Mouse (Mus musculus) liver, embryonic 16.5 days (tissue): Measurements from ENCODE around the gene Cckar. TPM values are rescaled to one million over a fixed set of nuclear protein-coding genes. Genes with fewer than 3 reads are reported as not detected.

Source experiments
- ATAC-seq: fragments of 200-750 bp; cut with Nextera tagmentation; 2 replicates; pipeline ENCODE4 v1.8.0; 2017; ENCODE audit warnings: low read depth, mild to moderate bottlenecking, moderate number of reproducible peaks, moderate library complexity
- H3K27ac ChIP-seq: fragments of 300-500 bp; sonication (generic); 2 replicates; pipeline ENCODE4 v1.5.1; 2014; ENCODE audit warnings: mild to moderate bottlenecking, low read length
- H3K27me3 ChIP-seq: fragments of 300-500 bp; sonication (generic); 2 replicates; pipeline ENCODE4 v1.6.1; 2014; ENCODE audit warnings: low read depth, low read length, mixed read lengths; ENCODE audit not compliant: control insufficient read depth, insufficient read depth
- H3K36me3 ChIP-seq: fragments of 300-500 bp; sonication (generic); 2 replicates; pipeline ENCODE4 v1.6.1; 2014; ENCODE audit warnings: mild to moderate bottlenecking; ENCODE audit not compliant: control insufficient read depth, insufficient read depth
- H3K4me1 ChIP-seq: fragments of 300-500 bp; sonication (generic); 2 replicates; pipeline ENCODE4 v1.6.1; 2014; ENCODE audit warnings: low read depth, low read length, mixed read lengths; ENCODE audit not compliant: control insufficient read depth
- H3K4me2 ChIP-seq: fragments of 300-500 bp; sonication (generic); 2 replicates; pipeline ENCODE4 v1.6.1; 2014; ENCODE audit warnings: low read depth, low read length, mixed read lengths
- H3K4me3 ChIP-seq: fragments of 300-500 bp; sonication (generic); 2 replicates; pipeline ENCODE4 v1.5.1; 2014; ENCODE audit warnings: low read depth, mild to moderate bottlenecking, low read length
- H3K9ac ChIP-seq: fragments of 300-500 bp; sonication (generic); 2 replicates; pipeline ENCODE4 v1.6.1; 2014; ENCODE audit warnings: low read depth, low read length
- H3K9me3 ChIP-seq: fragments of 300-500 bp; sonication (generic); replicated peaks from 2 replicates; pipeline ENCODE4 v1.6.1; 2016; ENCODE audit warnings: low read length; ENCODE audit not compliant: control insufficient read depth
- WGBS: fragments of 180-500 bp; shearing (Covaris S2); extraction: QIAGEN DNeasy Blood & Tissue Kit; methylation state at CpG from one replicate; pipeline ENCODE4 v1.1.7; 2014; ENCODE audit not compliant: insufficient replicate concordance; 5-methylcytosine and 5-hydroxymethylcytosine counted together
- polyA plus RNA-seq: library from polyadenylated mRNA; unstranded; fragments of >200 nt; fragmentation: Nextera tagmentation; extraction: Ambion mirVana; gene quantifications from 2 replicates; pipeline ENCODE4 v1.2.1, GENCODE M21; 2015

The Cckar gene
- polyA plus RNA-seq, 1 experiment from 2014 or later, result 1.2 TPM

DNA sequence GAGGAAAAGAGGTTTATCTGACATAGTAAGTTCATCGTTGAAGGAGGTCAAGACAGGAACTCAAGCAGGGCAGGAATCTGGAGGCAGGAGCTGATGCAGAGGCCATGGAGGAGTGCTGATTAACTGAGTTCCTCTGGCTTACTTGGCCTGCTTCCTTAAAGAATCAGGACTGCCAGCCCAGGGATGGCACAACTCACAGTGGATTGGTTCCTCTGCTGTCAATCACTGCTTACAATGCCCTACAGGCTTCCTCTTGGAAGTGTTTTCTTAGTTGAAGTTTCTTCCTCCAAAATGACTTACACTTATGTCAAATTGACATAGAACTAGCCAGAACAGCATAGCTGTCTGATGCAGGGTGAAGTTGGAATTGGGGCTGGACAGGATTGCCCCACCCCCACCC lies 45.1 kb downstream of the Cckar start:
- Histone ChIP-seq H3K9ac (no peak overlapping the region), H3K27ac (no peak overlapping the region), H3K36me3 (no peaks in the 10 kb centered on the region), H3K9me3 (no peaks in the 10 kb centered on the region), H3K27me3 (no peaks in the 10 kb centered on the region), H3K4me1 (no peaks in the 10 kb centered on the region), H3K4me3 (no peak overlapping the region), H3K4me2 (no peak overlapping the region)
- no peak for ATAC-seq
- 22% methylated on average over 1 of the region's 1 CpGs for WGBS

DNA sequence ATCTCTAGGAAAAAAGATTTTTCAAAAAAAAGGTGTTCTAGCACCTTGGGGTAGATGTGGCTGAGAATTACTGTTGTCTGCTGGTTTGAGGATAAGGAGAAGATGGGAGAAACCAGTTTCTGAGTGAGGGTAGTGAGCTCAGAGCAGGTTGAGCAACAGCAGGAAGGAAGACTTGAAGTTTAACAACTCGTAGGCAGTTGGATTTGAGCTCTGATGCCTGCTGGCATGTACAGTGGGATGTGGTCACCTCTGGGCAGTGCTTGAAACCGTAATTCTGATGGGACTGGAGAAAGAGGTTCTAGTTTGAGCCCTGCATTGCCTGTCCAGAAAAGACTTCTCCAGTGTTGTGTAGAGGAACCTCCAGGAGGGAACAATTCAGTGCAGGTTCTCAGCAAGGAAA lies 46.0 kb downstream of the Cckar start:
- no peaks in the 10 kb centered on the region for H3K36me3 ChIP-seq
- H3K4me3 ChIP-seq, result no peak overlapping the region
- no peaks in the 10 kb centered on the region for H3K9me3 ChIP-seq
- H3K27ac ChIP-seq, result no peak overlapping the region
- 44% methylated on average over 2 of the region's 2 CpGs for WGBS
- no peak overlapping the region for H3K4me2 ChIP-seq
- H3K9ac ChIP-seq, result no peak overlapping the region
- ATAC-seq, result no peak
- no peaks in the 10 kb centered on the region for H3K4me1 ChIP-seq
- no peaks in the 10 kb centered on the region for H3K27me3 ChIP-seq

DNA sequence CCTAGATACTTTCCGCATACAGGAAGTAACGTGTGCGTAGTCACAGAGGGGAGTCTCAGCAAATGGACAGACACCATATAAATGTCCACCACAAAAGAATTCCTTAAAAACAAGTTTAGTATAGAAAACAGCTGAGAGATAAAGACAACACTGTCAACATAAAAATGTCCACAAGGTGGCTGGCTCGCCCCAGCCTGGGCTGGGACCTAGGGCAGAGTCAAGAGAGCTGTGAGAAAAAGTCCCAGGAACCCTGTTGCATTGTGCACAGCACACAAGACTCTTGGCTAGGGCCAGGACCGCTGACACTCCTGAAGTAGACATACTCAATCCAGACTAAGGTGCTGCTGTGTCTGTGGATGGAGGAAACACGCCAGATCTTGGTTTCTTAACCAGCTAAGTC lies 49.6 kb downstream of the Cckar start:
- WGBS, result 73% methylated on average over 6 of the region's 6 CpGs
- ATAC-seq, result no peak
- H3K27me3 ChIP-seq, result no peaks in the 10 kb centered on the region

DNA sequence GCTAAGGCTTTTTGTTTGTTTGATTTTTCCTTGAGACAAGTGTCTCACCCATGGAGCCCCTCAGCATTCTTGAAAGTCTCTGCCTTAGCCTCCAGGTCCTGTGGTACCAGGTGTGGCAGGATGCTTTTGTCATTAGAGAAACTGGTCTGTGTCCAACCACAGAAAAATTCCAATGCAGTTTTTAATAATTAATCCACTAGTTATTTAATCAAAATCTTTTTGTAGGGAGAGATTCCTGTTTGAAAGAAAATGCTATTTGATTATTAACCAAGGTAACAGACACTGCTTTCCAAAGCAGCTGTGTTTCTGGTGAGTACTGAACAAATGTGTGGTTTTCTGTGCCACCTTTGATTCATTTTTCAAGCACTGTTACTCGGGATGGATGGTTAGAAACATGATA lies 50.9 kb downstream of the Cckar start:
- Histone ChIP-seq H3K27ac (no peak overlapping the region), H3K27me3 (no peaks in the 10 kb centered on the region), H3K4me1 (no peaks in the 10 kb centered on the region), H3K9me3 (no peaks in the 10 kb centered on the region), H3K4me3 (no peak overlapping the region), H3K36me3 (no peaks in the 10 kb centered on the region; the same call in 1 of the 2 replicates), H3K4me2 (no peak overlapping the region), H3K9ac (no peak overlapping the region)
- 26% methylated on average over 1 of the region's 1 CpGs for WGBS
- no peak for ATAC-seq

More for the DNA sequence above, 49.6 kb downstream of the Cckar start:
- H3K9ac ChIP-seq, result no peak overlapping the region
- no peak overlapping the region for H3K27ac ChIP-seq
- no peak overlapping the region for H3K4me3 ChIP-seq
- no peaks in the 10 kb centered on the region for H3K4me1 ChIP-seq
- H3K9me3 ChIP-seq, result no peaks in the 10 kb centered on the region
- no peak overlapping the region for H3K4me2 ChIP-seq
- H3K36me3 ChIP-seq, result no peaks in the 10 kb centered on the region; the same call in 1 of the 2 replicates

Other genes starting within 250 kb of the Cckar start
- gene Rbpj, start 241.6 kb downstream of the Cckar start, polyA plus RNA-seq, result 5.9 and 6.9 TPM in 2 replicates
- 4.0 and 4.1 TPM in 2 replicates for gene Tbc1d19, start 101.9 kb upstream of the Cckar start, polyA plus RNA-seq